Mouse (Mus musculus) olfactory bulb, adult 2 months (tissue): Measurements from ENCODE around the gene Lect2.

Source experiments
- CTCF ChIP-seq: fragments of 200-500 bp; IDR thresholded peaks from 2 replicates; pipeline ENCODE4 v1.5.1; 2012; ENCODE audit warnings: low read depth, mild to moderate bottlenecking, low read length, moderate library complexity; ENCODE audit not compliant: insufficient read depth
- POLR2A ChIP-seq: fragments of 200-500 bp; IDR thresholded peaks from 2 replicates; pipeline ENCODE4 v1.6.1; 2012; ENCODE audit warnings: mild to moderate bottlenecking, low read depth, low read length, moderate library complexity; ENCODE audit not compliant: insufficient read depth

- TF ChIP-seq CTCF (no peak), POLR2A (no peak)
Measured at GRCm38 (mm10) chr13:56582720-56583119, 34.4 kb upstream of the Lect2 start.
